Mouse (Mus musculus) midbrain, postnatal 0 days (tissue): ENCODE data around the gene Olfr659. TPM values are rescaled to one million over a fixed set of nuclear protein-coding genes. Genes with fewer than 3 reads are reported as not detected.

Source experiments
- ATAC-seq: fragments of 200-750 bp; cut with Nextera tagmentation; 2 replicates; pipeline ENCODE4 v1.8.0; 2017; ENCODE audit warnings: moderate number of reproducible peaks, mild to moderate bottlenecking, moderate TSS enrichment, moderate library complexity; ENCODE audit not compliant: low FRiP score
- DNase-seq: peaks from one replicate; pipeline ENCODE4 v3.0.0-alpha.2; 2015; ENCODE audit warnings: low spot score
- H3K27ac ChIP-seq: fragments of 300-500 bp; sonication (generic); 2 replicates; pipeline ENCODE4 v1.5.1; 2014; ENCODE audit warnings: low read depth, mild to moderate bottlenecking, low read length, mixed read lengths
- H3K27me3 ChIP-seq: fragments of 300-500 bp; sonication (generic); 2 replicates; pipeline ENCODE4 v1.6.1; 2014; ENCODE audit warnings: low read length, control low read depth, mixed read lengths; ENCODE audit not compliant: insufficient read depth
- H3K36me3 ChIP-seq: fragments of 300-500 bp; sonication (generic); 2 replicates; pipeline ENCODE4 v1.6.1; 2014; ENCODE audit warnings: low read length, control low read depth, mixed read lengths; ENCODE audit not compliant: insufficient read depth
- H3K4me1 ChIP-seq: fragments of 300-500 bp; sonication (generic); 2 replicates; pipeline ENCODE4 v1.6.1; 2014; ENCODE audit warnings: mild to moderate bottlenecking, control low read depth, antibody characterized with exemption, low read length, mixed read lengths; ENCODE audit not compliant: insufficient read depth
- H3K4me2 ChIP-seq: fragments of 300-500 bp; sonication (generic); 2 replicates; pipeline ENCODE4 v1.6.1; 2014; ENCODE audit warnings: low read depth, mild to moderate bottlenecking, low read length, mixed read lengths; ENCODE audit not compliant: poor library complexity, severe bottlenecking
- H3K4me3 ChIP-seq: fragments of 300-500 bp; sonication (generic); 2 replicates; pipeline ENCODE4 v1.5.1; 2014; ENCODE audit warnings: low read depth, mild to moderate bottlenecking, low read length, moderate library complexity
- H3K9ac ChIP-seq: fragments of 300-500 bp; sonication (generic); replicated peaks from 2 replicates; pipeline ENCODE4 v1.6.1; 2014; ENCODE audit warnings: mild to moderate bottlenecking, low read length, moderate library complexity, mixed read lengths; ENCODE audit not compliant: poor library complexity, severe bottlenecking
- H3K9me3 ChIP-seq: fragments of 300-500 bp; sonication (generic); 2 replicates; pipeline ENCODE4 v1.6.1; 2016; ENCODE audit warnings: low read length, control low read depth
- CTCF ChIP-seq: IDR thresholded peaks from 2 replicates; pipeline ENCODE4 v1.5.1; 2016; ENCODE audit warnings: antibody characterized with exemption, mild to moderate bottlenecking
- WGBS: fragments of 180-500 bp; shearing (Covaris S2); extraction: QIAGEN DNeasy Blood & Tissue Kit; methylation state at CpG from one replicate; pipeline ENCODE4 v1.1.7; 2014; 5-methylcytosine and 5-hydroxymethylcytosine counted together
- polyA plus RNA-seq: library from polyadenylated mRNA; unstranded; fragments of >200 nt; fragmentation: Nextera tagmentation; extraction: Ambion mirVana; gene quantifications from 2 replicates; pipeline ENCODE4 v1.2.1, GENCODE M21; 2015
- total RNA-seq: library from RNA; depleted of rRNA; stranded (reverse); fragments of >200 nt; gene quantifications from 2 replicates; pipeline ENCODE4 v1.2.3, GENCODE M21; 2014; rRNA removed

The Olfr659 gene
- total RNA-seq (not detected in 2 replicates), polyA plus RNA-seq (not detected in 2 replicates)

GRCm38 (mm10) chr7:104666453-104666852, at the start of gene Olfr659:
Gene Olfr659, plus strand, starts transcription at chr7:104666753.
- H3K4me3 ChIP-seq = no peak within 1 kb of the TSS
- no peak for DNase-seq
- H3K9me3 ChIP-seq = no peaks in the 10 kb centered on the region
- H3K36me3 ChIP-seq = no peaks in the 10 kb centered on the region
- no peak within 1 kb of the TSS for H3K9ac ChIP-seq
- H3K27me3 ChIP-seq = no peaks in the 10 kb centered on the region
- H3K4me1 ChIP-seq = no peaks in the 10 kb centered on the region
- WGBS = 90% methylated on average over 3 of the region's 3 CpGs
- no peak within 1 kb of the TSS for H3K27ac ChIP-seq
- ATAC-seq = no peak
- no peak within 1 kb of the TSS for H3K4me2 ChIP-seq
- TF ChIP-seq CTCF = no peak

GRCm38 (mm10) chr7:104624494-104624893, 42.1 kb upstream of the Olfr659 start, which contains the start of gene Olfr657:
Gene Olfr657, plus strand, starts transcription at chr7:104624794.
- Histone ChIP-seq H3K4me3 (no peak within 1 kb of the TSS), H3K4me2 (no peak within 1 kb of the TSS), H3K4me1 (no peaks in the 10 kb centered on the region), H3K9ac (no peak within 1 kb of the TSS), H3K27ac (no peak within 1 kb of the TSS), H3K27me3 (no peaks in the 10 kb centered on the region), H3K9me3 (no peaks in the 10 kb centered on the region), H3K36me3 (no peaks in the 10 kb centered on the region)
- TF ChIP-seq CTCF = no peak
- ATAC-seq = no peak
- no peak for DNase-seq

DNA sequence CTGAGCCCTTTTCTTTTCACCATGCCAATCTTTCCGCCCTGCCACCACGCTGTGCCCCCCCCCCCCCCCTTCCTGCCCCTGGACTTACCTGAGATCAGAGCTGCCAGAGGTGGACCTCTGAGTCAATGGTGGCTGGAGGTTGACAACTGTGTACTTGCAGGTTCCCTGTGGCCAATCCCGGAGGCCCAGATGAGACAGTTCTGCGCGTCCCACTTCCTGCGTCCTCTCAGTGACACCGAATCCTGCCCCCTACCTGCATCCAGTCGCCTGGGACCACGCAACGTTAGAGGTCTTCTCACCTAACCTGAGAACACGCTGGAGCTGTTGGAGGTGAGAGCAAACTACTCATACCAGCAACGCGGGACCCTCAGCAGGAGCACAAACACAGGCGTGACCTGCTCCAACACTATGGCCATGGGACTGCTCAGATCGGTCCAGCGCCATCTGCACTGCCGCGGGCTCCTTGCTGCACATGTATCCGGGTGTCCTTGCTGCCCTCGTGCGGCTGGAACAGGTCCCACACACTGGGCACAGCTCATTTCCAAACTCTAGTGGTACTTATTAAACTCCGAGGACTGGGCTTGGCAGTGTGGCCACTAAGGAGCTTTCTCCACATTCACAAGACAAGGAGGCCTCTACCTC, 19.6 kb upstream of the Olfr659 start, which contains the start of gene Olfr658:
TSS of gene Olfr658 (minus strand) at position 465 of the 642 bp plus-strand sequence.
- 29% methylated on average over 21 of the region's 22 CpGs for WGBS
- peak; percentile 51 for DNase-seq
- no peaks in the 10 kb centered on the region for H3K9me3 ChIP-seq
- no peaks in the 10 kb centered on the region for H3K27me3 ChIP-seq
- H3K4me2 ChIP-seq = peak within 1 kb of the TSS; percentile 39; the same call in 1 of the 2 replicates
- H3K4me3 ChIP-seq = peak within 1 kb of the TSS; percentile 18
- no peak within 1 kb of the TSS for H3K9ac ChIP-seq
- no peaks in the 10 kb centered on the region for H3K4me1 ChIP-seq
- no peaks in the 10 kb centered on the region for H3K36me3 ChIP-seq
- peak; percentile 73 for ATAC-seq
- peak; percentile 71 for TF ChIP-seq CTCF
- no peak within 1 kb of the TSS for H3K27ac ChIP-seq

GRCm38 (mm10) chr7:104686201-104686600, 19.6 kb downstream of the Olfr659 start, which contains the start of gene Olfr661:
Gene Olfr661, plus strand, starts transcription at chr7:104686501.
- ATAC-seq (no peak), DNase-seq (no peak)
- no peaks in the 10 kb centered on the region for H3K36me3 ChIP-seq
- no peak within 1 kb of the TSS for H3K9ac ChIP-seq
- no peak for TF ChIP-seq CTCF
- H3K4me3 ChIP-seq = no peak within 1 kb of the TSS
- no peak within 1 kb of the TSS for H3K27ac ChIP-seq
- no peak within 1 kb of the TSS for H3K4me2 ChIP-seq
- WGBS = 92% methylated on average over 2 of the region's 2 CpGs
- H3K9me3 ChIP-seq = no peaks in the 10 kb centered on the region
- no peaks in the 10 kb centered on the region for H3K4me1 ChIP-seq
- no peaks in the 10 kb centered on the region for H3K27me3 ChIP-seq

Other genes with a start within 250 kb of the Olfr659 start
- gene Trim30a, start 201.6 kb upstream of the Olfr659 start, total RNA-seq = 1.5 and 1.7 TPM in 2 replicates
- 0.73 and 0.94 TPM in 2 replicates for gene Trim30a, start 201.6 kb upstream of the Olfr659 start, polyA plus RNA-seq
- gene Trim30d, start 158.9 kb upstream of the Olfr659 start, total RNA-seq = 1.7 and 1.9 TPM in 2 replicates
- 0.90 and 1.1 TPM in 2 replicates for gene Trim30d, start 158.9 kb upstream of the Olfr659 start, polyA plus RNA-seq
- gene Olfr651, start 116.6 kb upstream of the Olfr659 start, total RNA-seq = not detected in 2 replicates
- gene Olfr651, start 116.6 kb upstream of the Olfr659 start, polyA plus RNA-seq = not detected in 2 replicates
- not detected in 2 replicates for gene Olfr652, start 105.9 kb upstream of the Olfr659 start, total RNA-seq
- not detected in 2 replicates for gene Olfr652, start 105.9 kb upstream of the Olfr659 start, polyA plus RNA-seq
- gene Olfr653, start 89.4 kb upstream of the Olfr659 start, total RNA-seq = not detected in 2 replicates
- gene Olfr653, start 89.4 kb upstream of the Olfr659 start, polyA plus RNA-seq = not detected in 2 replicates
- gene Olfr654, start 79.7 kb upstream of the Olfr659 start, total RNA-seq = not detected in 2 replicates
- not detected in 2 replicates for gene Olfr654, start 79.7 kb upstream of the Olfr659 start, polyA plus RNA-seq
- gene Olfr655, start 65.0 kb upstream of the Olfr659 start, total RNA-seq = 0.38 TPM in 1 of 2 replicates, not detected in the other
- not detected in 2 replicates for gene Olfr655, start 65.0 kb upstream of the Olfr659 start, polyA plus RNA-seq
- not detected in 2 replicates for gene Olfr656, start 52.8 kb upstream of the Olfr659 start, total RNA-seq
- not detected in 2 replicates for gene Olfr656, start 52.8 kb upstream of the Olfr659 start, polyA plus RNA-seq
- not detected in 2 replicates for gene Olfr657, start 42.0 kb upstream of the Olfr659 start, total RNA-seq
- gene Olfr657, start 42.0 kb upstream of the Olfr659 start, polyA plus RNA-seq = not detected in 2 replicates
- gene Olfr658, start 19.4 kb upstream of the Olfr659 start, total RNA-seq = 0.05 and 0.42 TPM in 2 replicates
- 0.20 and 0.25 TPM in 2 replicates for gene Olfr658, start 19.4 kb upstream of the Olfr659 start, polyA plus RNA-seq
- gene Olfr661, start 19.7 kb downstream of the Olfr659 start, total RNA-seq = not detected in 2 replicates
- gene Olfr661, start 19.7 kb downstream of the Olfr659 start, polyA plus RNA-seq = not detected in 2 replicates
- not detected in 2 replicates for gene Usp17le, start 110.7 kb downstream of the Olfr659 start, total RNA-seq
- not detected in 2 replicates for gene Usp17le, start 110.7 kb downstream of the Olfr659 start, polyA plus RNA-seq
- not detected in 2 replicates for gene Usp17lb, start 175.8 kb downstream of the Olfr659 start, total RNA-seq
- gene Usp17lb, start 175.8 kb downstream of the Olfr659 start, polyA plus RNA-seq = not detected in 2 replicates
- not detected in 2 replicates for gene Usp17la, start 190.3 kb downstream of the Olfr659 start, total RNA-seq
- gene Usp17la, start 190.3 kb downstream of the Olfr659 start, polyA plus RNA-seq = not detected in 2 replicates
- not detected in 2 replicates for gene Olfr665, start 211.3 kb downstream of the Olfr659 start, total RNA-seq
- not detected in 2 replicates for gene Olfr665, start 211.3 kb downstream of the Olfr659 start, polyA plus RNA-seq
- not detected in 2 replicates for gene Olfr666, start 229.2 kb downstream of the Olfr659 start, total RNA-seq
- not detected in 2 replicates for gene Olfr666, start 229.2 kb downstream of the Olfr659 start, polyA plus RNA-seq